Mouse (Mus musculus) kidney, embryonic 16.5 days (tissue): ENCODE data around the gene Tsacc. TPM values are rescaled to one million over a fixed set of nuclear protein-coding genes. Genes with fewer than 3 reads are reported as not detected.

Experiments used
- ATAC-seq: fragments of 200-750 bp; cut with Nextera tagmentation; 2 replicates; pipeline ENCODE4 v1.8.0; 2017; ENCODE audit warnings: moderate TSS enrichment; ENCODE audit not compliant: low FRiP score, low TSS enrichment
- H3K27ac ChIP-seq: fragments of 300-500 bp; sonication (generic); 2 replicates; pipeline ENCODE4 v1.5.1; 2014; ENCODE audit warnings: low read length
- H3K27me3 ChIP-seq: fragments of 300-500 bp; sonication (generic); 2 replicates; pipeline ENCODE4 v1.6.1; 2014; ENCODE audit warnings: low read length, control low read depth, mixed read lengths; ENCODE audit not compliant: insufficient read depth
- H3K36me3 ChIP-seq: fragments of 300-500 bp; sonication (generic); 2 replicates; pipeline ENCODE4 v1.6.1; 2014; ENCODE audit warnings: low read length, control low read depth, mixed read lengths; ENCODE audit not compliant: insufficient read depth
- H3K4me1 ChIP-seq: fragments of 300-500 bp; sonication (generic); 2 replicates; pipeline ENCODE4 v1.6.1; 2014; ENCODE audit warnings: low read length, control low read depth, mixed read lengths; ENCODE audit not compliant: insufficient read depth
- H3K4me2 ChIP-seq: fragments of 300-500 bp; sonication (generic); replicated peaks from 2 replicates; pipeline ENCODE4 v1.6.1; 2014; ENCODE audit warnings: low read depth, low read length
- H3K4me3 ChIP-seq: fragments of 300-500 bp; sonication (generic); 2 replicates; pipeline ENCODE4 v1.5.1; 2014; ENCODE audit warnings: mild to moderate bottlenecking, low read length
- H3K9ac ChIP-seq: fragments of 300-500 bp; sonication (generic); replicated peaks from 2 replicates; pipeline ENCODE4 v1.6.1; 2014; ENCODE audit warnings: low read length
- H3K9me3 ChIP-seq: fragments of 300-500 bp; sonication (generic); 2 replicates; pipeline ENCODE4 v1.6.1; 2016; ENCODE audit warnings: low read length, control low read depth
- WGBS: fragments of 180-500 bp; shearing (Covaris S2); extraction: QIAGEN DNeasy Blood & Tissue Kit; methylation state at CpG from one replicate; pipeline ENCODE4 v1.1.7; 2014; 5-methylcytosine and 5-hydroxymethylcytosine counted together
- polyA plus RNA-seq: library from polyadenylated mRNA; unstranded; fragments of >200 nt; fragmentation: Nextera tagmentation; extraction: Ambion mirVana; gene quantifications from 2 replicates; pipeline ENCODE4 v1.2.1, GENCODE M21; 2015

Gene Tsacc
- polyA plus RNA-seq, 1 experiment from 2014 or later, result 12.3 TPM

DNA sequence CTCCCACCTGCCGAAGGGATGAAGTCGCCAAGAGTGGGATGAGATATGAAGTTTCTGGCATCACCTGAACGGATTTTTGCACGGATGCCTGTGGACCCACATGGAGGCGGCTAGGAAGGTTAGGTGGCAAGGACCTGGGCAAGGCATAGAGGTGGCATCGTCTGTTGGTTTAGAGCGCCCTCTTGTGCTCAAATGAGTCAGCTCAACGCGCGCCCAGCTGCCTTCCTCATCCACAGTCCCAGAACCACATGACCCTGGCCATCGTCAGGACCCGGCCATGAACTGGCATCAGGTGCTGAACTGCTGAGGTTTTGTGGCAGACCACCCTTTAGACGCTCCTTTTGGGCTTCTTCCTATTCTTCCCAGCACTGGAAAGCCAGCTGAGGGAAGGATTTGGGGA is 54.3 kb downstream of the Tsacc start:
- Histone ChIP-seq H3K36me3 (no peaks in the 10 kb centered on the region), H3K9ac (no peak overlapping the region), H3K27ac (no peak overlapping the region), H3K4me3 (no peak overlapping the region), H3K4me1 (peaks cover 5% of the 10 kb centered on the region; the same call in 1 of the 2 replicates), H3K27me3 (peaks cover 62% of the 10 kb centered on the region), H3K4me2 (no peak overlapping the region), H3K9me3 (no peaks in the 10 kb centered on the region)
- peak; percentile 49; the same call in 1 of the 2 replicates for ATAC-seq
- under 1% methylated on average over 13 of the region's 13 CpGs for WGBS

DNA sequence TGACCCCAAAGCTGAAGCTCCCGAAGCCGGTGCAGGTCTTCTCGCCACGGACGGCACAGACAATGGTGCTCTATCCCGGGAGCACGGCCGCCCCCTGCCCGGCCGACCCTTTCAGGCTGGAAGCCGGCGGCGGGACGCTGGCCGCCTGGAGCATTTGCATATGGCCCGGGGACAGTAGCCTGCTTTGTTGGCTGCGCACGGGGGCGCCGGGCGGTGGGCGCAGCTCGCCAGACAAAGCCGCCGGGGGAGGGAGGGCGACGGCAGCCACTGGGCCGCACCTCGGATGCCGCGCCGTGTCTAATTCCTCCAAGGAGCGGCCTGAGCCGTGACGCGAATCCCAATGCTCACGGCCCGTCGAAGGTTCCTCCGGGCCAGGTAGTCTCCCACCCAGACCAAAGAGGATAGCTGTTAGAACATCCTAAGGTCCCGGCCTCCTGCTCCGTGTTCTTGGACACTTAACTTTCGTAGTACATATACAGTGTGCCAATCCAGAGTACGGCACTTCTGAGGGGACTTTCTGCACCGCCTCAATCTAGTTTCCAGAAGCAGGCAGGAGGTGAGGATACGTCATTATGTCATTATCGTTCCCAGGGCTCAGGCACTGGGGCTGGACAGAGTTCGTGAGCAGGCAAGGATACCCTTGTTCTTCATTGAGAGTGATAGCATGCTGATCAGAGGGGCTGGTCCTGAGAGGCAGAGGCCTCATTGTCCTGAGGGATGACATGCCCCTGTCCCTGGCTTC is 55.6 kb downstream of the Tsacc start:
- Histone ChIP-seq H3K9ac (no peak overlapping the region), H3K9me3 (no peaks in the 10 kb centered on the region), H3K27ac (no peak overlapping the region), H3K4me2 (peak overlapping the region; percentile 35), H3K27me3 (peaks cover 63% of the 10 kb centered on the region), H3K36me3 (no peaks in the 10 kb centered on the region), H3K4me1 (peaks cover 5% of the 10 kb centered on the region; the same call in 1 of the 2 replicates), H3K4me3 (peak overlapping the region; percentile 28)
- WGBS, result 2% methylated on average over 48 of the region's 48 CpGs
- no peak for ATAC-seq

GRCm38 (mm10) chr3:88239446-88239845 is 57.4 kb downstream of the Tsacc start:
- H3K4me2 ChIP-seq, result no peak overlapping the region
- no peaks in the 10 kb centered on the region for H3K36me3 ChIP-seq
- WGBS, result 60% methylated on average over 4 of the region's 4 CpGs
- H3K9ac ChIP-seq, result no peak overlapping the region
- H3K4me3 ChIP-seq, result no peak overlapping the region
- H3K27me3 ChIP-seq, result peaks cover 64% of the 10 kb centered on the region
- ATAC-seq, result no peak
- no peaks in the 10 kb centered on the region for H3K9me3 ChIP-seq
- peaks cover 5% of the 10 kb centered on the region; the same call in 1 of the 2 replicates for H3K4me1 ChIP-seq
- H3K27ac ChIP-seq, result no peak overlapping the region

DNA sequence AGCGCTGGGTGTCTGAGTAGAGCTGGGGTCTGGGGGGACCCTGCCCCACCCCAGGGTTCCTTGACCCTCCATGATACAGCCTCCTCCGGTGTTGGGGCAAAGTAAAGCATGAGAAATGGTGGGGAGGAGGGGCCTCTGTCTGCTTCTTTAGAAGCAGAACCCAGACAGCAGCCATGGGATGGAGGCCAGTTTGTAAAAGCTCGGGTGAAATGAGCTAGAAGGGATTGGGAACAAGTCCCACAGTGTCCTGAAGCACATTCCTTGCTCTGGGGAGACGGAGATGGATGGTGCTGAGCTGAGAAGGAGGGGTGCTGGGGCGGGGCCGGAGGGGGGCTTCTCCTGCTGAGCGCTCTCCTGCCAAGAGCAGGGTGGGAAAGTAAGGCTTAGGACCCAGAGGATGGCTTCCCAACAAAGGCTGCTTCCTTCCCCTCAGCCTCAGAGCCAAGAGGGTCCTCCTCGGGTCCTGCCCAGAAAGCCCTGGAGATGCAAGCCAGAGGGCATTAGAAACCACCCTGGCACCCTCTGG is 57.9 kb downstream of the Tsacc start:
- WGBS, result 40% methylated on average over 8 of the region's 8 CpGs
- Histone ChIP-seq H3K9me3 (no peaks in the 10 kb centered on the region), H3K4me1 (peaks cover 9% of the 10 kb centered on the region; the same call in 1 of the 2 replicates), H3K4me2 (no peak overlapping the region), H3K27me3 (peaks cover 66% of the 10 kb centered on the region), H3K36me3 (no peaks in the 10 kb centered on the region), H3K27ac (no peak overlapping the region), H3K9ac (no peak overlapping the region), H3K4me3 (no peak overlapping the region)
- ATAC-seq, result no peak

- Histone ChIP-seq H3K36me3 (no peaks in the 10 kb centered on the region), H3K27ac (no peak overlapping the region), H3K9ac (no peak overlapping the region), H3K4me1 (peaks cover 10% of the 10 kb centered on the region; the same call in 1 of the 2 replicates), H3K9me3 (no peaks in the 10 kb centered on the region), H3K27me3 (peaks cover 65% of the 10 kb centered on the region), H3K4me3 (no peak overlapping the region), H3K4me2 (no peak overlapping the region)
- WGBS, result 6% methylated on average over 10 of the region's 10 CpGs
- no peak for ATAC-seq
Measured at GRCm38 (mm10) chr3:88237556-88238194, 59.1 kb downstream of the Tsacc start.

GRCm38 (mm10) chr3:88237161-88237555 is 59.6 kb downstream of the Tsacc start:
- ATAC-seq, result no peak
- Histone ChIP-seq H3K4me1 (peaks cover 12% of the 10 kb centered on the region), H3K27me3 (peaks cover 62% of the 10 kb centered on the region), H3K4me2 (no peak overlapping the region), H3K9ac (no peak overlapping the region), H3K4me3 (no peak overlapping the region), H3K9me3 (no peaks in the 10 kb centered on the region), H3K27ac (no peak overlapping the region), H3K36me3 (no peaks in the 10 kb centered on the region)
- 50% methylated on average over 6 of the region's 6 CpGs for WGBS

DNA sequence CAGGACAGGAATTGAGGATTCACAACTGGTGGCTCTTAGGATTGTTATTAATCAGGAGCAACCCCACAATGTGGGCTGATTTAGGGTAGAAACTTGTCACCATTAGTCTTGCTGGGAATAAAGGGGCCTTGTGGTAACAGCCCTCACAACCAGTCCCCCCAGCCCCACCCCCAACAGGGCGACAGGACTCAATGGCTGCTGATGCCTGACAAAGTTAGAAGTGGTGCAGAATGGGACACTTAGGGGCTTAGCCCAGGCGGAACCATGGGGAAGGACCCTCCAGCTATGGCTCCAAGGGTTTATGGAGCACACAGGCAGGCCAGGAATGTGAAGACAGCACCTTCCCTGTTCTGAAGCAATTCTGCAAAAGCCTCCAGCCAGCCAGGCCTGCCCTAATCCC is 61.2 kb downstream of the Tsacc start:
- Histone ChIP-seq H3K4me2 (no peak overlapping the region), H3K9me3 (no peaks in the 10 kb centered on the region), H3K36me3 (no peaks in the 10 kb centered on the region), H3K4me1 (peaks cover 22% of the 10 kb centered on the region), H3K27me3 (peaks cover 50% of the 10 kb centered on the region), H3K9ac (no peak overlapping the region), H3K4me3 (no peak overlapping the region), H3K27ac (no peak overlapping the region)
- ATAC-seq, result no peak
- 69% methylated on average over 2 of the region's 2 CpGs for WGBS

GRCm38 (mm10) chr3:88235216-88235615 is 61.6 kb downstream of the Tsacc start:
- Histone ChIP-seq H3K4me2 (no peak overlapping the region), H3K9me3 (no peaks in the 10 kb centered on the region), H3K4me3 (no peak overlapping the region), H3K9ac (no peak overlapping the region), H3K27me3 (peaks cover 46% of the 10 kb centered on the region), H3K36me3 (no peaks in the 10 kb centered on the region), H3K4me1 (peaks cover 25% of the 10 kb centered on the region), H3K27ac (no peak overlapping the region)
- 6% methylated on average over 3 of the region's 3 CpGs for WGBS
- ATAC-seq, result no peak

DNA sequence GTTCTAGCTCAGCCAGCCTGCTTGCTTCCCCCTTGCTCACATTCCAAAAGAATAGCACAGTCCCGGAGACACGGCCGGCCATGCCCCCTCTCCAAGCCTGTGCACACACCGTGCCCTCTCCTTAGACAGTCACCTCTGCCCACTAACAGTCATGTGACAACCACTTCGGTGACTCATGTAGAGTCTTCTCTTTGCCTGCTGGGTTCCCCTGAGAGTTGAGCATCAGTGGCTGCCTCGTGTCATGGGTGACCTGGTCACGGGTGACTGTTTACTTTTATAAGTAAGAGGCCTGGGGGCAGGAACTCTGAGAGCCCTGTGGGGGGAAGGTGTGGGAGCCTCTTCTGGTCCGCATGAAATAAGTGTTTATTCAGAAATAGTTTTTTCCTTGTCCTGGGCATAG is 62.8 kb downstream of the Tsacc start:
- WGBS, result 37% methylated on average over 8 of the region's 8 CpGs
- ATAC-seq, result no peak
- Histone ChIP-seq H3K9me3 (no peaks in the 10 kb centered on the region), H3K4me1 (peaks cover 29% of the 10 kb centered on the region), H3K4me3 (no peak overlapping the region), H3K9ac (no peak overlapping the region), H3K4me2 (no peak overlapping the region), H3K27me3 (peaks cover 35% of the 10 kb centered on the region), H3K36me3 (no peaks in the 10 kb centered on the region), H3K27ac (no peak overlapping the region)
